ENCODE assay signal across 8 mouse cellular contexts in genomic region chr8:71569366-71570290, GRCm38 (mm10). TPM values are rescaled to one million over a fixed set of nuclear protein-coding genes. Genes with fewer than 3 reads are reported as not detected.
DNase-seq lines count a peak whose midpoint lies in the region; ATAC-seq and TF ChIP-seq lines count a peak whose summit lies in the region.

No protein-coding gene starts in this region.

- TF ChIP-seq POLR2A in bone marrow, adult 2 months (IDR thresholded peaks at IDR 0.05; ENCODE audit: borderline replicate concordance, control insufficient read depth, low read depth, low read length), result no peak
- no peak for TF ChIP-seq POLR2A in embryonic fibroblast, embryonic 13.5 days (IDR thresholded peaks at IDR 0.05; ENCODE audit: low read depth, low read length)
- peak; percentile 25 for TF ChIP-seq POLR2A in kidney, adult 2 months (IDR thresholded peaks at IDR 0.05; ENCODE audit: low read depth, low read length)

- ATAC-seq in midbrain, embryonic 11.5 days (ENCODE audit: low FRiP score), result peak; percentile 85

- peaks cover 3% of the 10 kb centered on the region for H3K4me1 ChIP-seq in bone marrow, adult 2 months (ENCODE audit: control insufficient read depth, insufficient read depth, low read length)
- H3K4me1 ChIP-seq in embryonic fibroblast, embryonic 13.5 days (ENCODE audit: control insufficient read depth, insufficient read depth, low read length), result peaks cover 5% of the 10 kb centered on the region; the same call in 1 of the 2 replicates
- peaks cover 17% of the 10 kb centered on the region; the same call in 1 of the 2 replicates for H3K4me1 ChIP-seq in kidney, adult 2 months (ENCODE audit: control insufficient read depth, insufficient read depth, low read length)
- H3K4me1 ChIP-seq in limb, embryonic 10.5 days, result peaks cover 29% of the 10 kb centered on the region
- H3K4me1 ChIP-seq in midbrain, embryonic 11.5 days (ENCODE audit: control insufficient read depth, insufficient read depth, low read length), result peaks cover 6% of the 10 kb centered on the region

- TF ChIP-seq CTCF in bone marrow, adult 2 months (IDR thresholded peaks at IDR 0.05; ENCODE audit: control insufficient read depth, insufficient read depth, low read length), result no peak
- TF ChIP-seq CTCF in embryonic fibroblast, embryonic 13.5 days (IDR thresholded peaks at IDR 0.05; ENCODE audit: borderline replicate concordance, insufficient read depth, low read length), result no peak
- no peak for TF ChIP-seq CTCF in kidney, adult 2 months (conservative IDR thresholded peaks at IDR 0.05; ENCODE audit: insufficient read depth, insufficient read length, low read depth, low read length)

- peak overlapping the region; percentile 90 for H3K4me2 ChIP-seq in midbrain, embryonic 11.5 days

- H3K27me3 ChIP-seq in kidney, adult 2 months (replicated peaks; ENCODE audit: control insufficient read depth, insufficient read depth, low read length), result no peaks in the 10 kb centered on the region
- H3K27me3 ChIP-seq in limb, embryonic 10.5 days (ENCODE audit: low read depth, poor library complexity, severe bottlenecking), result peaks cover 54% of the 10 kb centered on the region
- H3K27me3 ChIP-seq in midbrain, embryonic 11.5 days (ENCODE audit: control insufficient read depth, insufficient read depth, low read length), result 0 out of 2 replicates have a peak, but pooled peaks cover 3% of the 10 kb centered on the region

- no peaks in the 10 kb centered on the region for H3K36me3 ChIP-seq in kidney, adult 2 months (ENCODE audit: control insufficient read depth, insufficient read depth, low read length)
- H3K36me3 ChIP-seq in limb, embryonic 10.5 days, result no peaks in the 10 kb centered on the region
- no peaks in the 10 kb centered on the region for H3K36me3 ChIP-seq in midbrain, embryonic 11.5 days (ENCODE audit: control insufficient read depth, insufficient read depth, low read length)

- H3K9ac ChIP-seq in midbrain, embryonic 11.5 days (ENCODE audit: low read length), result peak overlapping the region; percentile 29

- WGBS in bone marrow, adult 2 months, result 6% methylated on average over 51 of the region's 51 CpGs
- WGBS in kidney, adult 2 months, result 3% methylated on average over 51 of the region's 51 CpGs
- WGBS in limb, embryonic 10.5 days, result under 1% methylated on average over 51 of the region's 51 CpGs
- WGBS in midbrain, embryonic 11.5 days, result under 1% methylated on average over 51 of the region's 51 CpGs

- no peak overlapping the region for H3K27ac ChIP-seq in bone marrow, adult 2 months (ENCODE audit: control insufficient read depth, insufficient read depth, low read depth, low read length, poor library complexity)
- no peak overlapping the region for H3K27ac ChIP-seq in embryonic fibroblast, embryonic 13.5 days (ENCODE audit: insufficient read depth, low read length)
- peak overlapping the region; percentile 94 for H3K27ac ChIP-seq in kidney, adult 2 months (ENCODE audit: insufficient read depth, low read depth, low read length)
- H3K27ac ChIP-seq in limb, embryonic 10.5 days, result peak overlapping the region; percentile 61
- H3K27ac ChIP-seq in midbrain, embryonic 11.5 days (ENCODE audit: low read depth, low read length), result 0 out of 2 replicates have a peak overlapping the region, but pooled peaks have one; percentile 4

- no peaks in the 10 kb centered on the region for H3K9me3 ChIP-seq in limb, embryonic 10.5 days (replicated peaks)
- H3K9me3 ChIP-seq in midbrain, embryonic 11.5 days (ENCODE audit: control insufficient read depth, low read length), result no peaks in the 10 kb centered on the region

- H3K4me3 ChIP-seq in bone marrow, adult 2 months (replicated peaks; ENCODE audit: control insufficient read depth, low read depth, low read length), result peak overlapping the region; percentile 79
- H3K4me3 ChIP-seq in embryonic fibroblast, embryonic 13.5 days (ENCODE audit: insufficient read depth, low read length), result peak overlapping the region; percentile 37
- H3K4me3 ChIP-seq in kidney, adult 2 months (ENCODE audit: insufficient read depth, low read depth, low read length), result peak overlapping the region; percentile 75
- peak overlapping the region; percentile 56 for H3K4me3 ChIP-seq in limb, embryonic 10.5 days
- H3K4me3 ChIP-seq in midbrain, embryonic 11.5 days (ENCODE audit: low read depth, low read length), result peak overlapping the region; percentile 45

- DNase-seq in heart, adult 8-10 months (ENCODE audit: low spot score), result peak; percentile 78
- peak; percentile 98 for DNase-seq in kidney, adult 2 months
- DNase-seq in limb, embryonic 10.5 days (ENCODE audit: low spot score), result peak; percentile 84
- peak; percentile 97 for DNase-seq in midbrain, embryonic 11.5 days (ENCODE audit: low spot score, missing footprints)
- DNase-seq in right cerebral cortex, postnatal 4 days, result peak; percentile 77
- no peak for DNase-seq in c-Kit-positive CD71-positive TER-119-positive erythroid progenitor cells, embryonic 14.5 days (ENCODE audit: low spot score)

RNA-seq across cellular contexts. Expression of gene Slc27a1, which starts 0.9 kb away (rescaled TPM):
- 11.2 and 12.6 TPM in 2 replicates for polyA plus RNA-seq in bone marrow, adult 2 months (2011; ENCODE audit: insufficient read depth, insufficient read length, low replicate concordance, missing spikeins)
- polyA plus RNA-seq in embryonic fibroblast, embryonic 13.5 days (2011; ENCODE audit: insufficient read length, low read depth, missing spikeins), result 13.7 and 17.7 TPM in 2 replicates
- total RNA-seq in heart, adult 8-10 months (2022), result 100 to 1,000 TPM; 192 to 237 (median 204) TPM
- polyA plus RNA-seq in kidney, adult 2 months (2012; rRNA removed), result 146 and 182 TPM in 2 replicates
- polyA plus RNA-seq in limb, embryonic 10.5 days (2016; fragmentation: Nextera tagmentation; extraction: Ambion mirVana), result 21.3 and 28.8 TPM in 2 replicates
- polyA plus RNA-seq in midbrain, embryonic 11.5 days (2014; fragmentation: Nextera tagmentation; extraction: Ambion mirVana), result 8.6 and 12.4 TPM in 2 replicates

RNA-seq across cellular contexts. Expression of gene Nxnl1, which starts 3.2 kb away (rescaled TPM):
- not detected in 2 replicates for polyA plus RNA-seq in bone marrow, adult 2 months (2011; ENCODE audit: insufficient read depth, insufficient read length, low replicate concordance, missing spikeins)
- polyA plus RNA-seq in embryonic fibroblast, embryonic 13.5 days (2011; ENCODE audit: insufficient read length, low read depth, missing spikeins), result not detected in 2 replicates
- total RNA-seq in heart, adult 8-10 months (2022), result under 1 TPM in 2 of 4 experiments, not detected in 2; 0.14 to 0.19 TPM
- 0.14 and 0.19 TPM in 2 replicates for polyA plus RNA-seq in kidney, adult 2 months (2012; rRNA removed)
- not detected in 2 replicates for polyA plus RNA-seq in limb, embryonic 10.5 days (2016; fragmentation: Nextera tagmentation; extraction: Ambion mirVana)
- not detected in 2 replicates for polyA plus RNA-seq in midbrain, embryonic 11.5 days (2014; fragmentation: Nextera tagmentation; extraction: Ambion mirVana)

RNA-seq across cellular contexts. Expression of gene Tmem221, which starts 11.0 kb away (rescaled TPM):
- polyA plus RNA-seq in bone marrow, adult 2 months (2011; ENCODE audit: insufficient read depth, insufficient read length, low replicate concordance, missing spikeins), result 0.81 and 2.5 TPM in 2 replicates
- polyA plus RNA-seq in embryonic fibroblast, embryonic 13.5 days (2011; ENCODE audit: insufficient read length, low read depth, missing spikeins), result 0.32 TPM in 1 of 2 replicates, not detected in the other
- total RNA-seq in heart, adult 8-10 months (2022), result under 1 TPM in 2 of 4 experiments, not detected in 2; 0.16 to 0.25 TPM
- 7.8 and 8.4 TPM in 2 replicates for polyA plus RNA-seq in kidney, adult 2 months (2012; rRNA removed)
- 0.29 and 0.45 TPM in 2 replicates for polyA plus RNA-seq in limb, embryonic 10.5 days (2016; fragmentation: Nextera tagmentation; extraction: Ambion mirVana)
- 0.12 and 0.14 TPM in 2 replicates for polyA plus RNA-seq in midbrain, embryonic 11.5 days (2014; fragmentation: Nextera tagmentation; extraction: Ambion mirVana)

RNA-seq across cellular contexts. Expression of gene Pgls, which starts 22.3 kb away (rescaled TPM):
- 111 and 147 TPM in 2 replicates for polyA plus RNA-seq in bone marrow, adult 2 months (2011; ENCODE audit: insufficient read depth, insufficient read length, low replicate concordance, missing spikeins)
- polyA plus RNA-seq in embryonic fibroblast, embryonic 13.5 days (2011; ENCODE audit: insufficient read length, low read depth, missing spikeins), result 86.0 and 99.4 TPM in 2 replicates
- 10 to 100 TPM; 57.7 to 65.1 (median 62.6) TPM for total RNA-seq in heart, adult 8-10 months (2022)
- 134 TPM in 2 replicates for polyA plus RNA-seq in kidney, adult 2 months (2012; rRNA removed)
- 241 and 263 TPM in 2 replicates for polyA plus RNA-seq in limb, embryonic 10.5 days (2016; fragmentation: Nextera tagmentation; extraction: Ambion mirVana)
- 224 and 234 TPM in 2 replicates for polyA plus RNA-seq in midbrain, embryonic 11.5 days (2014; fragmentation: Nextera tagmentation; extraction: Ambion mirVana)

RNA-seq across cellular contexts. Expression of gene Mvb12a, which starts 26.9 kb away (rescaled TPM):
- 23.8 and 47.7 TPM in 2 replicates for polyA plus RNA-seq in bone marrow, adult 2 months (2011; ENCODE audit: insufficient read depth, insufficient read length, low replicate concordance, missing spikeins)
- 38.3 and 39.4 TPM in 2 replicates for polyA plus RNA-seq in embryonic fibroblast, embryonic 13.5 days (2011; ENCODE audit: insufficient read length, low read depth, missing spikeins)
- 10 to 100 TPM; 28.8 to 31.5 (median 29.1) TPM for total RNA-seq in heart, adult 8-10 months (2022)
- polyA plus RNA-seq in kidney, adult 2 months (2012; rRNA removed), result 136 and 164 TPM in 2 replicates
- polyA plus RNA-seq in limb, embryonic 10.5 days (2016; fragmentation: Nextera tagmentation; extraction: Ambion mirVana), result 76.2 and 77.5 TPM in 2 replicates
- polyA plus RNA-seq in midbrain, embryonic 11.5 days (2014; fragmentation: Nextera tagmentation; extraction: Ambion mirVana), result 50.7 and 51.0 TPM in 2 replicates

Comparison
In these comparisons a context has a peak if more than half of its experiments do, and no peak if none do; other contexts are left out.
1. H3K27ac ChIP-seq: peak in kidney, adult 2 months (single experiment), limb, embryonic 10.5 days (single experiment) and midbrain, embryonic 11.5 days (single experiment); none in bone marrow, adult 2 months (single experiment) and embryonic fibroblast, embryonic 13.5 days (single experiment).
2. Peak in every context shown above with its lines, with median percentiles within 50 percentile points of each other: H3K4me3 ChIP-seq.